Mouse (Mus musculus) CH12.LX (cell line): ENCODE measurements around the gene Cypt12.

Experiments
- BHLHE40 ChIP-seq: IDR thresholded peaks from 2 replicates; pipeline ENCODE4 v1.6.1; 2011; ENCODE audit warnings: mild to moderate bottlenecking, low read depth, low read length, improper control_type of control experiment
- CHD2 ChIP-seq: IDR thresholded peaks from 2 replicates; pipeline ENCODE4 v1.6.1; 2011; ENCODE audit warnings: low read length, improper control_type of control experiment
- CTCF ChIP-seq, 2 experiments: IDR thresholded peaks in 1 of 2; conservative IDR thresholded peaks in 1 of 2; 2 replicates each; pipeline ENCODE4 v1.5.1; 2011 to 2012; ENCODE audit warnings: low read depth in 2 of 2, low read length in 2 of 2, improper control_type of control experiment in 1 of 2, inconsistent platforms in 1 of 2, mild to moderate bottlenecking in 1 of 2, moderate library complexity in 1 of 2
- EP300 ChIP-seq: IDR thresholded peaks from 2 replicates; pipeline ENCODE4 v1.6.1; 2011; ENCODE audit warnings: low read length, improper control_type of control experiment
- JUN ChIP-seq: IDR thresholded peaks from 2 replicates; pipeline ENCODE4 v1.6.1; 2011; ENCODE audit warnings: low read depth, mild to moderate bottlenecking, low read length, improper control_type of control experiment, moderate library complexity; ENCODE audit not compliant: insufficient read depth
- MAFK ChIP-seq: IDR thresholded peaks from 2 replicates; pipeline ENCODE4 v1.6.1; 2011; ENCODE audit warnings: low read length, improper control_type of control experiment; ENCODE audit not compliant: insufficient replicate concordance
- MAX ChIP-seq: IDR thresholded peaks from 2 replicates; pipeline ENCODE4 v1.6.1; 2011; ENCODE audit warnings: low read length, improper control_type of control experiment
- MEF2A ChIP-seq: IDR thresholded peaks from 2 replicates; pipeline ENCODE4 v1.6.1; 2014; ENCODE audit warnings: low read depth, mild to moderate bottlenecking, inconsistent platforms, low read length, improper control_type of control experiment, borderline replicate concordance
- POLR2A ChIP-seq: IDR thresholded peaks from 2 replicates; pipeline ENCODE4 v1.6.1; 2011; ENCODE audit warnings: low read depth, mild to moderate bottlenecking, improper control_type of control experiment, low read length
- TBP ChIP-seq: conservative IDR thresholded peaks from 2 replicates; pipeline ENCODE4 v1.6.1; 2011; ENCODE audit warnings: low read depth, low read length, improper control_type of control experiment
- TCF12 ChIP-seq: IDR thresholded peaks from 2 replicates; pipeline ENCODE4 v1.6.1; 2014; ENCODE audit warnings: low read depth, mild to moderate bottlenecking, inconsistent platforms, low read length, improper control_type of control experiment
- ZC3H11A ChIP-seq: IDR thresholded peaks from 2 replicates; pipeline ENCODE4 v1.6.1; 2012; ENCODE audit warnings: low read depth, mild to moderate bottlenecking, inconsistent platforms, low read length, improper control_type of control experiment
- ZMIZ1 ChIP-seq: IDR thresholded peaks from 2 replicates; pipeline ENCODE4 v1.6.1; 2012; ENCODE audit warnings: low read depth, mild to moderate bottlenecking, inconsistent platforms, low read length, improper control_type of control experiment

GRCm38 (mm10) chr3:17940206-17940605 is 8.0 kb upstream of the Cypt12 start:
- TF ChIP-seq POLR2A (no peak), ZC3H11A (no peak), CTCF (conservative IDR thresholded peaks at IDR 0.05 in 1 of 2, IDR thresholded peaks at IDR 0.05 in 1 of 2; ENCODE audit: low read depth in 2 of 2, low read length in 2 of 2) (no peak), MAX (no peak), BHLHE40 (no peak), MAFK (no peak), CHD2 (no peak), JUN (no peak), ZMIZ1 (no peak), TBP (no peak), EP300 (no peak), MEF2A (no peak), TCF12 (no peak)
